Mouse (Mus musculus) layer of hippocampus, adult 6 months (tissue): ENCODE data around the gene Smok3a. TPM values are rescaled to one million over a fixed set of nuclear protein-coding genes. Genes with fewer than 3 reads are reported as not detected.

Experiments
- long read RNA-seq, 2 experiments: library from polyadenylated mRNA; unstranded; transcript quantifications; one replicate each; pipeline ENCODE4 v2.0.0; 2019 to 2020
- polyA plus RNA-seq: library from polyadenylated mRNA; unstranded; fragments of <200 nt; fragmentation: Nextera tagmentation; gene quantifications from 2 replicates; pipeline ENCODE4 v1.2.3, GENCODE M21; 2021

Gene Smok3a
- polyA plus RNA-seq = not detected in 2 replicates
- long read RNA-seq, experiment 1 = 0 reads
- long read RNA-seq, experiment 2 = 0 reads

GRCm38 (mm10) chr5:138020961-138021479, at the start of gene Smok3a, which contains the start of gene Smok3b:
Gene Smok3a, plus strand, starts transcription at chr5:138021261.
Gene Smok3b, plus strand, starts transcription at chr5:138021429.

GRCm38 (mm10) chr5:137981300-137981699, 39.8 kb upstream of the Smok3a start, which contains the start of gene Azgp1:
Gene Azgp1, plus strand, starts transcription at chr5:137981520.

GRCm38 (mm10) chr5:138052894-138053293, 31.8 kb downstream of the Smok3a start, which contains the start of gene Smok3c:
Gene Smok3c, plus strand, starts transcription at chr5:138053194.

Other genes starting within 250 kb of the Smok3a start
- 31.0 and 33.0 TPM in 2 replicates for gene Ppp1r35, start 242.4 kb upstream of the Smok3a start, polyA plus RNA-seq
- 11.8 and 12.1 TPM in 2 replicates for gene Mepce, start 233.6 kb upstream of the Smok3a start, polyA plus RNA-seq
- gene Zcwpw1, start 233.5 kb upstream of the Smok3a start, polyA plus RNA-seq = 3.1 and 3.5 TPM in 2 replicates
- 0.84 and 1.5 TPM in 2 replicates for gene Pilra, start 185.0 kb upstream of the Smok3a start, polyA plus RNA-seq
- not detected in 2 replicates for gene Pilrb1, start 163.2 kb upstream of the Smok3a start, polyA plus RNA-seq
- gene Pilrb2, start 149.4 kb upstream of the Smok3a start, polyA plus RNA-seq = not detected in 2 replicates
- gene Cyp3a13, start 99.6 kb upstream of the Smok3a start, polyA plus RNA-seq = not detected in 2 replicates
- 13.0 and 14.2 TPM in 2 replicates for gene Gjc3, start 58.2 kb upstream of the Smok3a start, polyA plus RNA-seq
- gene Azgp1, start 39.7 kb upstream of the Smok3a start, polyA plus RNA-seq = not detected in 2 replicates
- gene Smok3b, start 168 bp downstream of the Smok3a start, polyA plus RNA-seq = not detected in 2 replicates
- not detected in 2 replicates for gene Smok3c, start 31.9 kb downstream of the Smok3a start, polyA plus RNA-seq
- gene Zkscan1, start 63.8 kb downstream of the Smok3a start, polyA plus RNA-seq = 8.0 and 10.7 TPM in 2 replicates
- 14.1 and 14.6 TPM in 2 replicates for gene Zscan21, start 95.6 kb downstream of the Smok3a start, polyA plus RNA-seq
- gene Zfp113, start 134.5 kb downstream of the Smok3a start, polyA plus RNA-seq = 4.0 and 6.4 TPM in 2 replicates
- 330 and 333 TPM in 2 replicates for gene Cops6, start 139.8 kb downstream of the Smok3a start, polyA plus RNA-seq
- gene Ap4m1, start 150.7 kb downstream of the Smok3a start, polyA plus RNA-seq = 3.9 and 4.3 TPM in 2 replicates
- gene Mcm7, start 151.2 kb downstream of the Smok3a start, polyA plus RNA-seq = 8.4 and 9.6 TPM in 2 replicates
- gene Taf6, start 166.2 kb downstream of the Smok3a start, polyA plus RNA-seq = 48.3 and 55.9 TPM in 2 replicates
- 12.6 and 20.8 TPM in 2 replicates for gene Cnpy4, start 166.2 kb downstream of the Smok3a start, polyA plus RNA-seq
- gene Mblac1, start 173.1 kb downstream of the Smok3a start, polyA plus RNA-seq = 5.3 and 7.4 TPM in 2 replicates
- gene Nxpe5, start 204.6 kb downstream of the Smok3a start, polyA plus RNA-seq = not detected in 2 replicates
- 106 and 108 TPM in 2 replicates for gene Lamtor4, start 234.2 kb downstream of the Smok3a start, polyA plus RNA-seq
- gene BC037034, start 242.8 kb downstream of the Smok3a start, polyA plus RNA-seq = 4.3 and 4.5 TPM in 2 replicates